Mouse (Mus musculus): ENCODE results near the gene Zfp300.

Gene Zfp300

GRCm38 (mm10) chrX:21088983-21089866 lies at the start of gene Zfp300:
Gene Zfp300 (minus strand): TSS chrX:21089527.
- DNase-seq (ENCODE audit: low read depth, low spot score), result peak; percentile 74

DNA sequence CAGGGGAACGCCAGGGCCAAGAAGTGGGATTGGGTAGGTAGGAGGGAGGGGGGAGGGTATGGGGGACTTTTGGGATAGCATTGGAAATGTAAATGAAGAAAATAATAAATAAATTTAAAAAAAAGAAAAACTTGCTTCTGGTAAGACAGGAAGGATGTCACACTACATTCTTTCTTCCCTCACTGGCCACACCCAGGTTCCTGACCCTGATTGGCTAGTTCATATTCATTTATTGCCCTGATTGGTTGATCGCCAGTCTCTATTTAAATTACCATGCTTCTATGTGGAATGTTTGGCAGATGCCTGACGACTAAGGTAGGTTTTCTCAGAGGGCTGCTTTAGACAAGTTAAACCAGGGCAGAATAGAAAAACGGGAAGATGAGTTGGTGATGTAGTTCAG lies 26.2 kb upstream of the Zfp300 start, which contains the start of gene Ssxa1:
TSS of gene Ssxa1 (plus strand) at position 301 of the 400 bp plus-strand sequence.
- DNase-seq (ENCODE audit: low read depth, low spot score), result no peak
- no peaks in the 10 kb centered on the region for H3K27me3 ChIP-seq (ENCODE audit: control insufficient read depth, insufficient read depth, low read length, poor library complexity, severe bottlenecking)
- H3K36me3 ChIP-seq (ENCODE audit: control insufficient read depth, insufficient read depth, low read length, poor library complexity, severe bottlenecking), result no peaks in the 10 kb centered on the region

More at GRCm38 (mm10) chrX:21088983-21089866, at the start of gene Zfp300:
- Histone ChIP-seq H3K27me3 (ENCODE audit: control insufficient read depth, insufficient read depth, low read length, poor library complexity, severe bottlenecking) (no peaks in the 10 kb centered on the region), H3K36me3 (ENCODE audit: control insufficient read depth, insufficient read depth, low read length, poor library complexity, severe bottlenecking) (no peaks in the 10 kb centered on the region)

DNA sequence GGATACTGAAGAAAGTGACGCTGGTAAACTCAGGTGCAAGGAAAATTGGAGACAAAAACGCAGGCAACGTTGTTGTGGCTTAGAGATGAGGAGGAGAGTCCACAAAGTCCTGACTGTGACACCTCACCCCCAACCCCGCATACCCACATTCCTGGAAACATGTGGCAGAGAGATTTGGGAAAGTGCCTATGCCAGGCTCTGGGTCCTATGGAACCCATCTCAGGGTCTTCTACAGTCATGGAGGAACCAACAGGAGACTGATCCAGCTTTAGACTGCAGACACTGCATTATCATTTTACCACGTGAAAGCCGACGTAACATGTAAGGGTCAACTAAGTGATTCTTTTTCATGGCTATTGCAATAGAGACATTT lies 526 bp upstream of the Zfp300 start:
- no peaks in the 10 kb centered on the region for H3K36me3 ChIP-seq (ENCODE audit: control insufficient read depth, insufficient read depth, low read length, poor library complexity, severe bottlenecking)
- no peak for DNase-seq (ENCODE audit: low read depth, low spot score)
- no peaks in the 10 kb centered on the region for H3K27me3 ChIP-seq (ENCODE audit: control insufficient read depth, insufficient read depth, low read length, poor library complexity, severe bottlenecking)

- H3K36me3 ChIP-seq (ENCODE audit: control insufficient read depth, insufficient read depth, low read length, poor library complexity, severe bottlenecking), result no peaks in the 10 kb centered on the region
- H3K27me3 ChIP-seq (ENCODE audit: control insufficient read depth, insufficient read depth, low read length, poor library complexity, severe bottlenecking), result no peaks in the 10 kb centered on the region
- DNase-seq (ENCODE audit: low read depth, low spot score), result no peak
Measured at GRCm38 (mm10) chrX:21088645-21088982, 713 bp downstream of the Zfp300 start.

DNA sequence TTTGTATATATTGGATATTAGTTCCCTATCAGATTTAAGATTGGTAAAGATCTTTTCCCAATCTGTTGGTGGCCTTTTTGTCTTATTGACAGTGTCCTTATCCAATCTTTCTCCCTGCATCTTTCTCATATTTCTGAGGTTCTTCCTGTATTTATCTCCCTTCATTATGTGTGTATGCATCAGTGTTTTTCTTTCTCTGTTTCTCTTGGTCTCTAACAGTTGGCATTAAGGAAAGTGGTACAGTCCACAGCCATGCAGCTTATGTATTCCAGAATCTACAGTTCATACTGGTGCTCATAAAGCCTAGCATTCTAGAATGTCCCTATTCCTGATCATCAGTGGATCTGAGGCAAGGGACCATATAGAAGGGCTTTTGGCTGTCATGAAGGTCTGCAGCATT lies 21.2 kb downstream of the Zfp300 start, which contains the start of gene Spaca5:
TSS of gene Spaca5 (plus strand) at position 301 of the 400 bp plus-strand sequence.
- Histone ChIP-seq H3K36me3 (ENCODE audit: control insufficient read depth, insufficient read depth, low read length, poor library complexity, severe bottlenecking) (no peaks in the 10 kb centered on the region), H3K27me3 (ENCODE audit: control insufficient read depth, insufficient read depth, low read length, poor library complexity, severe bottlenecking) (no peaks in the 10 kb centered on the region)
- no peak for DNase-seq (ENCODE audit: low read depth, low spot score)

DNA sequence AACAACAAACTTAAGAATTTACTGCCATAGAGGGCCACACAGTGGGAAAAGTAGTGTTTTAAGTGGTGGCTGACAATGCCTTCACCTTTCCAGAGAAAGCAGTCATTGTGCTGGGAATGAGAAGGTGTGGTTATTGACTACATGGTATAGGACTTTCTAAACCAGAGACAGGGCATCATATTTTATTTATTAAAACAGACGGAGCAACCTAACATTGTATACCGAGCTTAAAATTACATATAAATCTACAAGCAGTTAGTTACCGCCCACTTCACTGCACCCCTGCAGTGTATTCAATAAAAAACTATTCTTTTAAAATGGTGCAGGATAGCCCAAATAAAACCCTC lies 26.8 kb downstream of the Zfp300 start:
- H3K27me3 ChIP-seq (ENCODE audit: control insufficient read depth, insufficient read depth, low read length, poor library complexity, severe bottlenecking), result no peaks in the 10 kb centered on the region
- H3K36me3 ChIP-seq (ENCODE audit: control insufficient read depth, insufficient read depth, low read length, poor library complexity, severe bottlenecking), result no peaks in the 10 kb centered on the region
- peak; percentile 0 for DNase-seq (ENCODE audit: low read depth, low spot score)

GRCm38 (mm10) chrX:21061866-21062543 lies 27.3 kb downstream of the Zfp300 start, which contains the start of gene Zfp182:
Gene Zfp182 (minus strand): TSS chrX:21062316.
- DNase-seq (ENCODE audit: low read depth, low spot score), result peak; percentile 87
- Histone ChIP-seq H3K27me3 (ENCODE audit: control insufficient read depth, insufficient read depth, low read length, poor library complexity, severe bottlenecking) (no peaks in the 10 kb centered on the region), H3K36me3 (ENCODE audit: control insufficient read depth, insufficient read depth, low read length, poor library complexity, severe bottlenecking) (no peaks in the 10 kb centered on the region)

GRCm38 (mm10) chrX:21061460-21061859 lies 27.9 kb downstream of the Zfp300 start:
- no peaks in the 10 kb centered on the region for H3K36me3 ChIP-seq (ENCODE audit: control insufficient read depth, insufficient read depth, low read length, poor library complexity, severe bottlenecking)
- no peaks in the 10 kb centered on the region for H3K27me3 ChIP-seq (ENCODE audit: control insufficient read depth, insufficient read depth, low read length, poor library complexity, severe bottlenecking)
- DNase-seq (ENCODE audit: low read depth, low spot score), result no peak

Measured in splenic B cell, adult 2 months (primary cell).